Mouse (Mus musculus): Measurements from ENCODE around the gene Tnp2. TPM values are rescaled to one million over a fixed set of nuclear protein-coding genes. Genes with fewer than 3 reads are reported as not detected.

The Tnp2 gene
- not detected for total RNA-seq (2021)

GRCm38 (mm10) chr16:10788271-10788670 is at the start of gene Tnp2:
Gene Tnp2 (minus strand): TSS chr16:10788660.
- no peak for DNase-seq (ENCODE audit: extremely low spot score in 1 of 2, low spot score in 2 of 2)

GRCm38 (mm10) chr16:10837903-10838302 is 49.4 kb upstream of the Tnp2 start:
- intact Hi-C loops (cut with DNase I), result no loop called here
- DNase-seq (ENCODE audit: extremely low spot score in 1 of 2, low spot score in 2 of 2), result no peak

More at GRCm38 (mm10) chr16:10788271-10788670, at the start of gene Tnp2:
- intact Hi-C loops (cut with DNase I), result loop anchor here (5.0 kb wide), 2 partner anchors 126 to 151 kb away; no protein-coding TSS in a partner anchor

GRCm38 (mm10) chr16:10837250-10837649 is 48.8 kb upstream of the Tnp2 start:
- intact Hi-C loops (cut with DNase I), result no loop called here
- no peak for DNase-seq (ENCODE audit: extremely low spot score in 1 of 2, low spot score in 2 of 2)

- intact Hi-C loops (cut with DNase I), result no loop called here
- DNase-seq (ENCODE audit: extremely low spot score in 1 of 2, low spot score in 2 of 2), result no peak
These were observed 47.9 kb upstream of the Tnp2 start for GRCm38 (mm10) chr16:10836388-10836787.

GRCm38 (mm10) chr16:10834911-10835587 is 46.6 kb upstream of the Tnp2 start, which contains the start of gene Rmi2:
Gene Rmi2 (plus strand): TSS chr16:10835059.
- intact Hi-C loops (cut with DNase I), result no loop called here
- peak; percentile 82 to 90 for DNase-seq (ENCODE audit: extremely low spot score in 1 of 2, low spot score in 2 of 2)

- DNase-seq (ENCODE audit: extremely low spot score in 1 of 2, low spot score in 2 of 2), result no peak
- intact Hi-C loops (cut with DNase I), result no loop called here
These were observed 46.1 kb upstream of the Tnp2 start for GRCm38 (mm10) chr16:10834542-10834910.

GRCm38 (mm10) chr16:10828461-10828805 is 40.0 kb upstream of the Tnp2 start:
- DNase-seq (ENCODE audit: extremely low spot score in 1 of 2, low spot score in 2 of 2), result no peak
- intact Hi-C loops (cut with DNase I), result loop anchor here (5.0 kb wide), 1 partner anchor 36 kb away; the partner anchor contains the start of gene Prm3

GRCm38 (mm10) chr16:10827766-10828460 is 39.5 kb upstream of the Tnp2 start:
- intact Hi-C loops (cut with DNase I), result loop anchor here (5.0 kb wide), 1 partner anchor 36 kb away; the partner anchor contains the start of gene Prm3
- DNase-seq (ENCODE audit: extremely low spot score in 1 of 2, low spot score in 2 of 2), result no peak

- intact Hi-C loops (cut with DNase I), result loop anchor here (5.0 kb wide), 1 partner anchor 35 kb away; the partner anchor contains the start of gene Prm3
- no peak for DNase-seq (ENCODE audit: extremely low spot score in 1 of 2, low spot score in 2 of 2)
These were observed 38.8 kb upstream of the Tnp2 start for GRCm38 (mm10) chr16:10827269-10827668.

GRCm38 (mm10) chr16:10825840-10826239 is 37.4 kb upstream of the Tnp2 start:
- intact Hi-C loops (cut with DNase I), result loop anchor here (5.0 kb wide), 1 partner anchor 34 kb away; the partner anchor contains the start of gene Prm3

GRCm38 (mm10) chr16:10824536-10824935 is 36.1 kb upstream of the Tnp2 start:
- DNase-seq (ENCODE audit: extremely low spot score in 1 of 2, low spot score in 2 of 2), result no peak
- intact Hi-C loops (cut with DNase I), result no loop called here

More at GRCm38 (mm10) chr16:10825840-10826239, 37.4 kb upstream of the Tnp2 start:
- no peak for DNase-seq (ENCODE audit: extremely low spot score in 1 of 2, low spot score in 2 of 2)

- intact Hi-C loops (cut with DNase I), result no loop called here
These were observed 32.9 kb upstream of the Tnp2 start for GRCm38 (mm10) chr16:10821387-10821786.

GRCm38 (mm10) chr16:10819966-10820365 is 31.5 kb upstream of the Tnp2 start:
- DNase-seq (ENCODE audit: extremely low spot score in 1 of 2, low spot score in 2 of 2), result no peak
- intact Hi-C loops (cut with DNase I), result no loop called here

More at GRCm38 (mm10) chr16:10821387-10821786, 32.9 kb upstream of the Tnp2 start:
- no peak for DNase-seq (ENCODE audit: extremely low spot score in 1 of 2, low spot score in 2 of 2)

GRCm38 (mm10) chr16:10818579-10819135 is 30.2 kb upstream of the Tnp2 start:
- no peak for DNase-seq (ENCODE audit: extremely low spot score in 1 of 2, low spot score in 2 of 2)

GRCm38 (mm10) chr16:10814864-10815263 is 26.4 kb upstream of the Tnp2 start:
- intact Hi-C loops (cut with DNase I), result no loop called here
- DNase-seq (ENCODE audit: extremely low spot score in 1 of 2, low spot score in 2 of 2), result no peak

More at GRCm38 (mm10) chr16:10818579-10819135, 30.2 kb upstream of the Tnp2 start:
- intact Hi-C loops (cut with DNase I), result no loop called here

- intact Hi-C loops (cut with DNase I), result no loop called here
- DNase-seq (ENCODE audit: extremely low spot score in 1 of 2, low spot score in 2 of 2), result no peak
These were observed 25.3 kb upstream of the Tnp2 start for GRCm38 (mm10) chr16:10813726-10814125.

GRCm38 (mm10) chr16:10812865-10813371 is 24.5 kb upstream of the Tnp2 start, which contains the start of gene Gm11172:
Gene Gm11172 (plus strand): TSS chr16:10812915.
- intact Hi-C loops (cut with DNase I), result no loop called here
- no peak for DNase-seq (ENCODE audit: extremely low spot score in 1 of 2, low spot score in 2 of 2)

GRCm38 (mm10) chr16:10810376-10810775 is 21.9 kb upstream of the Tnp2 start:
- intact Hi-C loops (cut with DNase I), result no loop called here
- no peak for DNase-seq (ENCODE audit: extremely low spot score in 1 of 2, low spot score in 2 of 2)

GRCm38 (mm10) chr16:10805789-10806527 is 17.5 kb upstream of the Tnp2 start, which contains the start of gene Prm1:
Gene Prm1 (minus strand): TSS chr16:10805839.
- no peak for DNase-seq (ENCODE audit: extremely low spot score in 1 of 2, low spot score in 2 of 2)
- intact Hi-C loops (cut with DNase I), result no loop called here

Measured in left cerebral cortex, postnatal 10 days (tissue).